Mouse (Mus musculus): ENCODE data around the gene Tex13b.

The Tex13b gene

DNA sequence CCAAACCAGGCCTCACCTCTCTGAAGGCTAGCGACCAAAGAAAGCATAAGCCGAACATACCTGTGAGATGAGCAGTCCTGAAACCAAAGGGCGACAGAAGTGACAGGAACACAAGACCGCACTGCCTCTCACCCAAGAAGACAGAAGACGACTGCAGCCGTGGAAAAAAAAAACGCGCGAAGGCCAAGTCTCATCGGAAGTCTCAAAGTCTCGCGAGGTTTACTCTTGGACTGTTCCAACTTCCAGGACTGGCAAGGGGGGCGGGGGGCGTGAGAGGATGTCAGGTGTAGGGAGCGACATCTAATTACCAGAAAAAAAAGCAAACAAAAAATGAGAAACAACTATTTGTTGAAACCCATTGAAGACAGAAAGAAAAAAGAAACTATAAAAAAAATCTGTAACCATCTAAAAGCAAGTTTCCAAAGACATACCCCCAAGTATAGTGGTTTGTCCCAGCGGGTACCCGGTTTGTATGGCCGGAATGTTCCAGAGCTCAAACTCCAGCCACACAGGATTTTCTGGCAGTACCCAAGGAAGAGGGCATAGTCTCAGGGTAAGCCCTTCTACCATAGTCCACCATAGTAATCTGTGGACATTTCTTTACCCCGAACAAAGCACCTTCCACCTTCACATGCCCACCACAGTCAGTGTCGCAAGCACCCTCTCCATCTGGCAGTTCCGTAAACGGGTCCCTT is at the start of gene Tex13b:
Gene Tex13b, minus strand, starts transcription at position 122 of the 695 bp plus-strand sequence.
- in situ Hi-C loops (cut with MboI; ENCODE audit: unreplicated experiment in 2 of 2), result no loop called here

GRCm38 (mm10) chrX:140862760-140863159 is 49.5 kb upstream of the Tex13b start:
- in situ Hi-C loops (cut with MboI; ENCODE audit: unreplicated experiment in 2 of 2), result loop anchor here in 1 of 2 experiments (25.0 kb wide), 1 partner anchor 375 kb away; no protein-coding TSS in a partner anchor

GRCm38 (mm10) chrX:140857445-140857844 is 44.2 kb upstream of the Tex13b start:
- in situ Hi-C loops (cut with MboI; ENCODE audit: unreplicated experiment in 2 of 2), result loop anchor here in 1 of 2 experiments (25.0 kb wide), 1 partner anchor 370 kb away; no protein-coding TSS in a partner anchor

- in situ Hi-C loops (cut with MboI; ENCODE audit: unreplicated experiment in 2 of 2), result loop anchor here in 1 of 2 experiments (25.0 kb wide), 1 partner anchor 370 kb away; no protein-coding TSS in a partner anchor
Measured at GRCm38 (mm10) chrX:140857040-140857439, 43.8 kb upstream of the Tex13b start.

DNA sequence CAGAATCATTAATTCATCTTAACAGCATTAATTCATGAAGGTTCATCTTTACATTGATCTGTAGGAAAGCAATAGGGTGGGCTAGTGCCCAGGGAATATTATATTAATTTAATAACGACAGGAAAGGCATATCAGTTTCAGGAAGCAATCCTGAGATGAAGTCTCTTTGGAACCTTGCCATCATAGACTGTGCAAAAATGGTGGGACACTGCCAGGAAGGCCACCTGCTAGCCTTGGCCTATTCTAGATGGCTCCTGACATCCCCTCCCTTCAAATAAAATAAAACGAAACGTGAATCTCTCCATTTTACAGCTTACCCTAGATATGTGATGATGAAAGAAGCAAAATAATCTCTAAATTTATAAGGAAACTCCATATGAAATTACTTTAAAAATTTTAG is 41.3 kb upstream of the Tex13b start:
- in situ Hi-C loops (cut with MboI; ENCODE audit: unreplicated experiment in 2 of 2), result loop anchor here in 1 of 2 experiments (25.0 kb wide), 1 partner anchor 367 kb away; no protein-coding TSS in a partner anchor

GRCm38 (mm10) chrX:140845401-140845800 is 32.2 kb upstream of the Tex13b start:
- in situ Hi-C loops (cut with MboI; ENCODE audit: unreplicated experiment in 2 of 2), result loop anchor here in 1 of 2 experiments (25.0 kb wide), 2 partner anchors 233 to 358 kb away; partner anchors contain the start of gene Tsc22d3

GRCm38 (mm10) chrX:140839887-140840286 is 26.7 kb upstream of the Tex13b start:
- in situ Hi-C loops (cut with MboI; ENCODE audit: unreplicated experiment in 2 of 2), result loop anchor here in 1 of 2 experiments (25.0 kb wide), 2 partner anchors 228 to 353 kb away; partner anchors contain the start of gene Tsc22d3

- in situ Hi-C loops (cut with MboI; ENCODE audit: unreplicated experiment in 2 of 2), result loop anchor here in 1 of 2 experiments (25.0 kb wide), 2 partner anchors 226 to 351 kb away; partner anchors contain the start of gene Tsc22d3
Measured at GRCm38 (mm10) chrX:140838077-140838476, 24.8 kb upstream of the Tex13b start.

GRCm38 (mm10) chrX:140831706-140832105 is 18.5 kb upstream of the Tex13b start:
- in situ Hi-C loops (cut with MboI; ENCODE audit: unreplicated experiment in 2 of 2), result loop anchor here in 1 of 2 experiments (25.0 kb wide), 2 partner anchors 219 to 344 kb away; partner anchors contain the start of gene Tsc22d3

- in situ Hi-C loops (cut with MboI; ENCODE audit: unreplicated experiment in 2 of 2), result no loop called here
Measured at GRCm38 (mm10) chrX:140822295-140822694, 9.1 kb upstream of the Tex13b start.

DNA sequence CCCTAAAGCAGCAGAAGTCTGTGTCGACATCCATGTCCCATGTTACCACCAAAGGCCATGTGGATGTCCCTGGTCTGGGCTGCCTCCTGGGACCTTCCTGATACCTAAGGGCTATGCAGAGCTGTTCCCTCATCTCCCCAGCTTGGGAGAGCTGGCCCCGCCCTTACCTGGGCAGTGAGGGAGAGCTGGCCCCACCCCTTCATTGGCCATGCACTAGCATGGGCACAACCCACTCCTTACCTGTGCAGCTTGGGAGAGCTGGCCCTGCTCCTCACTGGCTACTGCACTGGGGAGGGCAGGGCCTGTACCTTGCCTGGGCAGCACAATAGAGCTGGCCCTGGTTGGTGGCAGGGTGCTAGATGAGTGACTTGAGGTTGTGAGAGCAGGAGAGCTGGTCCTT is 7.9 kb downstream of the Tex13b start:
- in situ Hi-C loops (cut with MboI; ENCODE audit: unreplicated experiment in 2 of 2), result no loop called here

- in situ Hi-C loops (cut with MboI; ENCODE audit: unreplicated experiment in 2 of 2), result no loop called here
Measured at GRCm38 (mm10) chrX:140769794-140770193, 43.4 kb downstream of the Tex13b start.

Measured in v-Abl transformed pro-B cells (cell line).